Mouse (Mus musculus) heart, embryonic 14.5 days (tissue): ENCODE measurements around the gene Gm13272. TPM values are rescaled to one million over a fixed set of nuclear protein-coding genes. Genes with fewer than 3 reads are reported as not detected.
A peak's percentile ranks its signal among the peaks of the same experiment; 100 is the strongest.
"Not testable (repeated sequence)": the region's sequence is repeated elsewhere in the genome, so short reads cannot be mapped to it uniquely, and the experiment has no call there.

ENCODE experiments used
- ATAC-seq: fragments of 200-750 bp; cut with Nextera tagmentation; 2 replicates; pipeline ENCODE4 v1.8.0; 2017; ENCODE audit warnings: low read depth, moderate TSS enrichment; ENCODE audit not compliant: insufficient number of reproducible peaks, insufficient read depth, low FRiP score
- H3K27ac ChIP-seq, 2 experiments: fragments of 200-500 bp in 1 of 2; fragments of 300-500 bp in 1 of 2; sonication (generic) in 1 of 2; replicated peaks in 1 of 2; 2 replicates each; pipeline ENCODE4 v1.5.1; 2012 to 2014; ENCODE audit warnings: low read depth in 2 of 2, low read length in 2 of 2, control low read depth in 1 of 2, mild to moderate bottlenecking in 1 of 2, mixed read lengths in 1 of 2; ENCODE audit not compliant: control insufficient read depth in 1 of 2, insufficient read depth in 1 of 2
- H3K27me3 ChIP-seq: fragments of 300-500 bp; sonication (generic); 2 replicates; pipeline ENCODE4 v1.6.1; 2014; ENCODE audit warnings: mild to moderate bottlenecking, low read length, control low read depth; ENCODE audit not compliant: control insufficient read depth, insufficient read depth
- H3K36me3 ChIP-seq: fragments of 300-500 bp; sonication (generic); 2 replicates; pipeline ENCODE4 v1.6.1; 2014; ENCODE audit warnings: mild to moderate bottlenecking, control low read depth, low read length, mixed read lengths; ENCODE audit not compliant: control insufficient read depth, insufficient read depth
- H3K4me1 ChIP-seq, 2 experiments: fragments of 200-500 bp in 1 of 2; fragments of 300-500 bp in 1 of 2; sonication (generic) in 1 of 2; 2 replicates each; pipeline ENCODE4 v1.6.1; 2012 to 2014; ENCODE audit warnings: low read length in 2 of 2, control low read depth in 1 of 2, mixed read lengths in 1 of 2; ENCODE audit not compliant: control insufficient read depth in 2 of 2, insufficient read depth in 2 of 2
- H3K4me2 ChIP-seq: fragments of 300-500 bp; sonication (generic); 2 replicates; pipeline ENCODE4 v1.6.1; 2014; ENCODE audit warnings: mild to moderate bottlenecking, low read length
- H3K4me3 ChIP-seq, 2 experiments: fragments of 200-500 bp in 1 of 2; fragments of 300-500 bp in 1 of 2; sonication (generic) in 1 of 2; 2 replicates each; pipeline ENCODE4 v1.5.1; 2012 to 2014; ENCODE audit warnings: low read length in 2 of 2, mild to moderate bottlenecking in 2 of 2, control low read depth in 1 of 2, low read depth in 1 of 2, moderate library complexity in 1 of 2; ENCODE audit not compliant: control insufficient read depth in 1 of 2, insufficient read depth in 1 of 2
- H3K9ac ChIP-seq: fragments of 300-500 bp; sonication (generic); 2 replicates; pipeline ENCODE4 v1.6.1; 2014; ENCODE audit warnings: mild to moderate bottlenecking, low read length
- H3K9me3 ChIP-seq: fragments of 300-500 bp; sonication (generic); 2 replicates; pipeline ENCODE4 v1.6.1; 2016; ENCODE audit warnings: low read length, control low read depth; ENCODE audit not compliant: control insufficient read depth
- WGBS: fragments of 180-500 bp; shearing (Covaris S2); extraction: QIAGEN DNeasy Blood & Tissue Kit; methylation state at CpG from one replicate; pipeline ENCODE4 v1.1.7; 2014; 5-methylcytosine and 5-hydroxymethylcytosine counted together
- polyA plus RNA-seq: library from polyadenylated mRNA; unstranded; fragments of >200 nt; fragmentation: Nextera tagmentation; extraction: Ambion mirVana; gene quantifications from 2 replicates; pipeline ENCODE4 v1.2.1, GENCODE M21; 2014

Gene Gm13272
- polyA plus RNA-seq = not detected in 2 replicates

DNA sequence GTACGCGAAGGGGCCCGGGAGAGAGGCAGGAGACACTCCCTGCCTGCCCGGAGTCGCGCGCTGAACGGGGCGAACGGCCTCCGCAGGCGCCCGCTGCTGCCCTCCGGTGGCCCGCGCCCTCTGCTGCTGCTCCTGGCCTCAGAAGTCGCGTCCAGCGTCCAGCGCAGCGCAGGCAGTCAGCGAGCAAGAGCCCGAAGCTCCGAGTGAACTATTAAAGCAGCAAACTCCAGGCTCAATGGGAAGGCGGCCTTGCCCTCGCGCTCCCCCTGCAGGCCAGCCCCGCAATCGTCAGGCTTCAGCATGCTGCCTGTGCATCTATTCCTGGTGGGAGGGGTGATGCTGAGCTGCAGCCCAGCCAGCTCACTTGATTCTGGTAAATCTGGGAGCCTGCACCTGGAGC, at the start of gene Gm13272:
Gm13272 (plus strand) TSS at position 301 of the 400 bp plus-strand sequence.
- not testable (repeated sequence) for ATAC-seq, H3K4me2 ChIP-seq, H3K9ac ChIP-seq, H3K4me1 ChIP-seq, H3K9me3 ChIP-seq, H3K36me3 ChIP-seq, H3K27ac ChIP-seq, H3K4me3 ChIP-seq, H3K27me3 ChIP-seq
- WGBS = no CpG with 5 or more reads among the region's 29 CpGs

- Histone ChIP-seq H3K4me1 (peaks cover 0 to 3% of the 10 kb centered on the region in 2 experiments; a peak in 2 of 4 replicates), H3K4me3 (no peak overlapping the region), H3K4me2 (no peak overlapping the region), H3K9ac (no peak overlapping the region), H3K36me3 (no peaks in the 10 kb centered on the region), H3K27ac (no peak overlapping the region), H3K9me3 (no peaks in the 10 kb centered on the region), H3K27me3 (no peaks in the 10 kb centered on the region)
- ATAC-seq = no peak
- WGBS = 5% methylated on average over 2 of the region's 2 CpGs
Observed at GRCm38 (mm10) chr4:88738480-88738879, 41.2 kb upstream of the Gm13272 start.

GRCm38 (mm10) chr4:88739036-88739435, 40.6 kb upstream of the Gm13272 start:
- H3K27me3 ChIP-seq = no peaks in the 10 kb centered on the region
- no peak for ATAC-seq
- no peaks in the 10 kb centered on the region for H3K9me3 ChIP-seq
- H3K27ac ChIP-seq = no peak overlapping the region
- no peak overlapping the region for H3K4me3 ChIP-seq
- H3K36me3 ChIP-seq = no peaks in the 10 kb centered on the region
- no peak overlapping the region for H3K4me2 ChIP-seq
- WGBS = 83% methylated on average over 6 of the region's 6 CpGs
- H3K9ac ChIP-seq = no peak overlapping the region
- H3K4me1 ChIP-seq = peaks cover 0 to 3% of the 10 kb centered on the region in 2 experiments; a peak in 2 of 4 replicates

DNA sequence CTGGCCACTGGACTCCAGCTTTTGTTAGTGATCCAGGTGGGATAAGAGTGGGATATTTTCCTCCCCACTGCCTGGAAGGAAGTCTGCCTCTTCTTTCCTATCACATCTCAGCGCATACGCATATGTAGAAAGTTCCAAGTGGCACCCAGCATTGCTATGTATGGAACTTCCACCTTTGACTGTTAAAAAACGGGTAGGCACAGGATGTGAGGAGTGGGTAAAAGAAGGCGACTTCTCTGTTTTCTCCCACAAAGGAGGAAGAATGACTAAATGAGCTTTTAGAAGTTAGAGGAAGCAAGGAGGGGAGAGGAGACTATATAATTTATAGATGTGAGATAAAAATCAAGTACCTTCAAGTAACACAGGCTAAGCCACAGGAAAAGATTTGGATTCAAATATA, 38.2 kb upstream of the Gm13272 start:
- no peaks in the 10 kb centered on the region for H3K27me3 ChIP-seq
- H3K9ac ChIP-seq = no peak overlapping the region
- no peaks in the 10 kb centered on the region for H3K9me3 ChIP-seq
- H3K36me3 ChIP-seq = no peaks in the 10 kb centered on the region
- H3K4me1 ChIP-seq = peaks cover 0 to 3% of the 10 kb centered on the region in 2 experiments; a peak in 2 of 4 replicates
- no peak overlapping the region for H3K4me2 ChIP-seq
- no peak overlapping the region for H3K27ac ChIP-seq
- no peak for ATAC-seq
- 77% methylated on average over 4 of the region's 4 CpGs for WGBS
- H3K4me3 ChIP-seq = no peak overlapping the region

DNA sequence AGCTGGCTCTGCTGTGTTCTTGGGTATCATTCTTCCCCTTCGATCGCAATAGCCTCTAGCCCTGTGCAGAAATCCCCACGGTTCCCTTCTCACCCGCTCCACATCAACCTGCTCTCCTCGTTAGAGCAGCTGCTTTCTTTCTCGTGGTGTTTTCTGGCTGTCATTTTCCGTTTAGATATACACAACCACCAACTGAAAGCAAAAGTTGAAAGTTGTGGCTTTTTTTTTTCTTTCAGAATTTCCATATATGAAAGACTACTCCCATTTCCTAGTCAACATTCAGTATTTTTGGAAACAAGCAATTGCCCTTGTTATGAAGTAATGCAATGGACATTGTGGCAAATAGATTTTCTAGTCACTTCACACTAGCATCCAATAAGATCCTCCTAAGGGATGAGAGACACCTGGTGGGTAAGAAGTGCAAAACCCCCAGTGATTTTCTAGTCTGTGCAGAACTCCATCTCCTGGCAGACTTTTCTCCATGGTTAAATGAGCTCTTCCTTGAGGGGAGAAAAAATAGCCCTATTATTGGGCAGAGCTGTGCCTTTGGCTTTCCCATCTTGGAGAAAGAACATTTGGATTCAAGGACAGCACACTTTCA, 36.8 kb upstream of the Gm13272 start:
- H3K27ac ChIP-seq = no peak overlapping the region
- H3K9me3 ChIP-seq = no peaks in the 10 kb centered on the region
- H3K27me3 ChIP-seq = no peaks in the 10 kb centered on the region
- no peaks in the 10 kb centered on the region for H3K36me3 ChIP-seq
- WGBS = 70% methylated on average over 7 of the region's 7 CpGs
- H3K9ac ChIP-seq = no peak overlapping the region
- no peak overlapping the region for H3K4me3 ChIP-seq
- ATAC-seq = no peak
- no peak overlapping the region for H3K4me2 ChIP-seq
- peaks cover 0 to 1% of the 10 kb centered on the region in 2 experiments; a peak in 2 of 4 replicates for H3K4me1 ChIP-seq

DNA sequence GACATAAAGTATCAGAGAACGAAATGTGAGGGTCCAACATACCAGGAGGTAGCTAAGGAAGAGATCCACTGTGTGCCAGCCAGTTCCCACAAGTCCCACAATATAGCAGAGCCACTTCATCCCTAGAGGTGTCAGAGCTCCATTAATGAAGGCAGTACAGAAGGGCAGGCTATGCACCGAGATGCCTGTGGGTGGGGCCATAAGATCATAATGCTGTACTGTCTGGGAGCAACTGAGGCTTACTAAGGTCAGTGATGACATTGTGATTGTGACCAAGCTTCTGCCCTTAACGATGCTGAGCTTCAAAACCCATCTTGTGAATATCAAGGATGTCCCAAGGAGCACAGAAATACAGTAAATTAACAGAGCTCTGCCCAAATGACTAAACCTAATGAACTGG, 35.4 kb upstream of the Gm13272 start:
- no peaks in the 10 kb centered on the region for H3K9me3 ChIP-seq
- no peaks in the 10 kb centered on the region for H3K36me3 ChIP-seq
- no peak overlapping the region for H3K27ac ChIP-seq
- no peak overlapping the region for H3K4me3 ChIP-seq
- H3K4me1 ChIP-seq = no peaks in the 10 kb centered on the region
- ATAC-seq = no peak
- no peak overlapping the region for H3K4me2 ChIP-seq
- no peak overlapping the region for H3K9ac ChIP-seq
- no peaks in the 10 kb centered on the region for H3K27me3 ChIP-seq
- WGBS = 62% methylated on average over 3 of the region's 3 CpGs

GRCm38 (mm10) chr4:88749926-88750325, 29.7 kb upstream of the Gm13272 start:
- Histone ChIP-seq H3K27ac (no peak overlapping the region), H3K4me3 (no peak overlapping the region), H3K9me3 (no peaks in the 10 kb centered on the region), H3K4me2 (no peak overlapping the region), H3K4me1 (no peaks in the 10 kb centered on the region), H3K9ac (no peak overlapping the region), H3K27me3 (no peaks in the 10 kb centered on the region), H3K36me3 (no peaks in the 10 kb centered on the region)
- ATAC-seq = no peak
- WGBS = 59% methylated on average over 6 of the region's 6 CpGs

GRCm38 (mm10) chr4:88754818-88755340, 24.8 kb upstream of the Gm13272 start, which contains the start of gene Gm13271:
Gene Gm13271, plus strand, starts transcription at chr4:88754868.
- not testable (repeated sequence) for H3K27ac ChIP-seq, H3K4me1 ChIP-seq, H3K27me3 ChIP-seq, ATAC-seq, H3K36me3 ChIP-seq, H3K9me3 ChIP-seq, H3K9ac ChIP-seq, H3K4me3 ChIP-seq
- peak within 1 kb of the TSS; percentile 73; the same call in 1 of the 2 replicates for H3K4me2 ChIP-seq
- WGBS = 61% methylated on average over 15 of the region's 15 CpGs
